Mouse (Mus musculus) C2C12 (cell line): Measurements from ENCODE around the gene Ppil4.

ENCODE experiments used
- CEBPB ChIP-seq: IDR thresholded peaks from one replicate; pipeline ENCODE4 v1.6.1; 2011; ENCODE audit warnings: low read depth, mild to moderate bottlenecking, control low read depth, moderate library complexity
- CTCF ChIP-seq: IDR thresholded peaks from one replicate; pipeline ENCODE4 v1.5.1; 2011; ENCODE audit not compliant: control insufficient read depth, insufficient read depth, insufficient read length
- MAX ChIP-seq: IDR thresholded peaks from one replicate; pipeline ENCODE4 v1.6.1; 2011; ENCODE audit warnings: mild to moderate bottlenecking, control low read depth
- MYOD1 ChIP-seq: IDR thresholded peaks from one replicate; pipeline ENCODE4 v1.6.1; 2011; ENCODE audit warnings: low read depth; ENCODE audit not compliant: control insufficient read depth, insufficient read length
- MYOG ChIP-seq: IDR thresholded peaks from one replicate; pipeline ENCODE4 v1.6.1; 2011; ENCODE audit not compliant: control insufficient read depth, insufficient read length; ENCODE audit errors: extremely low read depth
- USF1 ChIP-seq: IDR thresholded peaks from one replicate; pipeline ENCODE4 v1.6.1; 2011; ENCODE audit warnings: low read depth, mild to moderate bottlenecking, control low read depth, moderate library complexity

GRCm38 (mm10) chr10:7844161-7844560, 51.5 kb downstream of the Ppil4 start:
- no peak for TF ChIP-seq MAX
- TF ChIP-seq CTCF: no peak
- no peak for TF ChIP-seq MYOG
- no peak for TF ChIP-seq USF1
- no peak for TF ChIP-seq MYOD1
- TF ChIP-seq CEBPB: no peak
